Mouse (Mus musculus): ENCODE measurements at regions not wholly inside any gene's neighbourhood (a gene's known extent, or its start where the extent isn't known, plus 50 kb on each side); places are given as distances from the start of the nearest gene placed in this dataset.
A peak's percentile ranks its signal among the peaks of the same experiment; 100 is the strongest.

GRCm38 (mm10) chr14:24770015-24770977 lies 283.4 kb downstream of the Rps24 start:
- no peak for DNase-seq

GRCm38 (mm10) chr14:24771663-24772062 lies 284.7 kb downstream of the Rps24 start:
- peak; percentile 40 for DNase-seq

- DNase-seq, result no peak
Observed at GRCm38 (mm10) chr14:24772129-24772528, 285.2 kb downstream of the Rps24 start.

GRCm38 (mm10) chr14:24778748-24779630 lies 292.1 kb downstream of the Rps24 start:
- peak; percentile 90 for DNase-seq

- no peak for DNase-seq
Observed at GRCm38 (mm10) chr14:24781674-24782073, 294.7 kb downstream of the Rps24 start.

GRCm38 (mm10) chr14:24783889-24784288 lies 297.0 kb downstream of the Rps24 start:
- peak; percentile 63 for DNase-seq

GRCm38 (mm10) chr14:24785452-24785851 lies 298.5 kb downstream of the Rps24 start:
- no peak for DNase-seq

GRCm38 (mm10) chr14:24793375-24794285 lies 306.7 kb downstream of the Rps24 start:
- DNase-seq, result no peak

- no peak for DNase-seq
Observed at GRCm38 (mm10) chr14:24794359-24794845, 307.5 kb downstream of the Rps24 start.

- no peak for DNase-seq
Observed at GRCm38 (mm10) chr14:24797494-24797893, 310.6 kb downstream of the Rps24 start.

GRCm38 (mm10) chr14:24798066-24798465 lies 311.1 kb downstream of the Rps24 start:
- no peak for DNase-seq

- no peak for DNase-seq
Observed at GRCm38 (mm10) chr14:24803001-24803655, 316.2 kb downstream of the Rps24 start.

GRCm38 (mm10) chr14:24807061-24807460 lies 320.1 kb downstream of the Rps24 start:
- DNase-seq, result no peak

- peak; percentile 68 for DNase-seq
Observed at GRCm38 (mm10) chr14:24822876-24823567, 336.1 kb downstream of the Rps24 start.

GRCm38 (mm10) chr14:24824351-24824750 lies 337.4 kb downstream of the Rps24 start:
- DNase-seq, result no peak

- no peak for DNase-seq
Observed at GRCm38 (mm10) chr14:24825722-24826386, 338.9 kb downstream of the Rps24 start.

- peak; percentile 48 for DNase-seq
Observed at GRCm38 (mm10) chr14:24826471-24827337, 339.8 kb downstream of the Rps24 start.

GRCm38 (mm10) chr14:24827381-24828031 lies 340.6 kb downstream of the Rps24 start:
- DNase-seq, result no peak

GRCm38 (mm10) chr14:24829001-24829400 lies 342.1 kb downstream of the Rps24 start:
- no peak for DNase-seq
